Mouse (Mus musculus) liver, postnatal 0 days (tissue): ENCODE measurements around the gene Cux1.

ENCODE experiments used
- CTCF ChIP-seq: sonication (generic); IDR thresholded peaks from 2 replicates; pipeline ENCODE4 v1.5.1; 2016; ENCODE audit warnings: antibody characterized with exemption, low read depth
- EP300 ChIP-seq: IDR thresholded peaks from 2 replicates; pipeline ENCODE4 v1.6.1; 2016; ENCODE audit warnings: antibody characterized with exemption, low read depth, mild to moderate bottlenecking

DNA sequence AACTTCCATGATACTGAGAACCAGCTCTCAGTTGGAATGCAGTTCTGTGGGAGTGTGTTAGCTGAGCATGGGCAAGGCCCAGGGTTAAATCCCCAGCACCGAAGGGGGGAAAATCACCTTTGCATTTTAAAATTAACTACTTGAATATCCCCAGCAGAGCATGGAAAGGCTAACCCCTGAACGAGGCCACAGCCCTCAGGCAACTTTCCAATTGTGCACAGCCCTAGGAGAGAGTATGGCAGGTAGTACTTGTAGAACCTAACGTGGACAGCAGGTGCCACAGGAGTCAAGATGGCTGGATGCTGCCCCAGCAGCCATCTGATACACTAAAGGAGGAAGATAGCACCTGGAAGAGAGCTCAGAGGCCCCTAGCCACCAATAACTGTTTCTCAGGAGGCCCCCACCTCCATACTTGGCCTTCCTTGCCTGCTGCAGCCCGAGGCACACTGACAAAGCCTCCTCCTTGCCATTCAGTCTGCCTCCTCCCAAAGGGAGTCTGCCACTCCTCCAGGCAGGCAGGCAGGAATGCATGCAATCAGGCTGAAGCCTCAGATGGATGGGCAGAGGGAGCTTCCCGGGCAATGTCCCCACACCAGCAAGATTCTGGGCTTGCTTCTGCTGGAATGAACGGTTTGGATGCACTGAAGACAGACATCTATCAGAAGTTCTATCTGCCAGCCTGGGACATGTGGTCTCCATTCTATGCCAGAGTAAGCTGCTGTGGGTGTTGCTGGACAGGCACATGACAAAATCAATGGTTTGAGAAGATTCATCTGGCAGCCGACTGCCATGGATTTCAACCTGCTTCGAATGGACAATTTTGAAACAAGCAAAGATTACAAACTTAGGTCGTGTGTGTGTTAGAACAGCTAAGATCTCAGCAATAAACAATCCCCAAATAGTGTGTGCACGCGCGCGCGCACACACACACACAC, 10.7 kb downstream of the Cux1 start:
- TF ChIP-seq CTCF (no peak), EP300 (no peak)
